Mouse (Mus musculus): ENCODE data around the gene Acy3. TPM values are rescaled to one million over a fixed set of nuclear protein-coding genes. Genes with fewer than 3 reads are reported as not detected.

The Acy3 gene
- total and polyA plus RNA-seq, 3 experiments = 0.25 to 0.83 TPM; not detected in 1

GRCm38 (mm10) chr19:4037788-4038232 lies 51.4 kb downstream of the Acy3 start, which contains the start of gene Gstp1:
Gstp1 (minus strand) TSS chr19:4037985.
- 0 out of 2 replicates have a peak within 1 kb of the TSS, but pooled peaks have one; percentile 22 for H3K27ac ChIP-seq (ENCODE audit: insufficient read depth, low read depth)
- in situ Hi-C loops (cut with MboI; ENCODE audit: low pct_ligation_motif_present, low pct_unique_long_range_greater_than_20kb, low sequenced_read_pairs) (no loop called here), dilution Hi-C loops (cut with MboI; ENCODE audit: extremely low pct_ligation_motif_present, extremely low pct_unique_long_range_greater_than_20kb, low sequenced_read_pairs) (no loop called here)
- peaks cover 4 to 15% of the 10 kb centered on the region in 2 experiments for H3K36me3 ChIP-seq (replicated peaks in 1 of 2; ENCODE audit: control insufficient read depth in 1 of 2, insufficient read depth in 1 of 2, low read length in 1 of 2)
- peak within 1 kb of the TSS; percentile 70 to 92 (median 76) for H3K4me3 ChIP-seq (replicated peaks in 1 of 3; ENCODE audit: low read depth in 2 of 3, low read length in 2 of 3, poor library complexity in 1 of 3)
- H3K27me3 ChIP-seq (replicated peaks) = no peaks in the 10 kb centered on the region
- H3K4me1 ChIP-seq (ENCODE audit: control insufficient read depth in 1 of 2, insufficient read depth in 2 of 2) = peaks cover 10 to 25% of the 10 kb centered on the region in 2 experiments
- TF ChIP-seq BHLHE40 (IDR thresholded peaks at IDR 0.05; ENCODE audit: low read depth, low read length) = peak; percentile 69
- peak; percentile 97 for TF ChIP-seq TBP (conservative IDR thresholded peaks at IDR 0.05; ENCODE audit: low read depth, low read length)
- peak in 1 of 2 experiments; percentile 3; a peak in 1 of 4 replicates for TF ChIP-seq CTCF (conservative IDR thresholded peaks at IDR 0.05 in 1 of 2, IDR thresholded peaks at IDR 0.05 in 1 of 2; ENCODE audit: low read depth in 2 of 2, low read length in 2 of 2)
- TF ChIP-seq CHD2 (IDR thresholded peaks at IDR 0.05; ENCODE audit: low read length) = no peak
- TF ChIP-seq NELFE (IDR thresholded peaks at IDR 0.05; ENCODE audit: low read depth, low read length) = peak; percentile 97
- TF ChIP-seq MEF2A (IDR thresholded peaks at IDR 0.05; ENCODE audit: borderline replicate concordance, low read depth, low read length) = peak; percentile 60; the same call in 1 of the 2 replicates
- no peak for TF ChIP-seq JUND (conservative IDR thresholded peaks at IDR 0.05; ENCODE audit: low read depth, low read length)
- TF ChIP-seq HCFC1 (IDR thresholded peaks at IDR 0.05; ENCODE audit: low read depth, low read length) = peak; percentile 67; the same call in 1 of the 2 replicates
- peak; percentile 92 for TF ChIP-seq ZMIZ1 (IDR thresholded peaks at IDR 0.05; ENCODE audit: low read depth, low read length)
- TF ChIP-seq NRF1 (IDR thresholded peaks at IDR 0.05; ENCODE audit: low read depth, low read length) = peak; percentile 76
- peak; percentile 66; the same call in 1 of the 2 replicates for TF ChIP-seq MYC (IDR thresholded peaks at IDR 0.05; ENCODE audit: low read depth, low read length)
- peak; percentile 81; the same call in 1 of the 2 replicates for TF ChIP-seq MXI1 (IDR thresholded peaks at IDR 0.05; ENCODE audit: low read depth, low read length)
- no peak for TF ChIP-seq JUN (IDR thresholded peaks at IDR 0.05; ENCODE audit: insufficient read depth, low read depth, low read length)
- TF ChIP-seq SIN3A (IDR thresholded peaks at IDR 0.05; ENCODE audit: low read length) = 0 out of 2 replicates have a peak, but pooled peaks have one; percentile 37
- peak; percentile 93 for TF ChIP-seq MAFK (IDR thresholded peaks at IDR 0.05; ENCODE audit: insufficient replicate concordance, low read length)
- TF ChIP-seq ZNF384 (IDR thresholded peaks at IDR 0.05; ENCODE audit: low read depth, low read length) = no peak
- 0 out of 2 replicates have a peak, but pooled peaks have one; percentile 29 for TF ChIP-seq MAZ (IDR thresholded peaks at IDR 0.05; ENCODE audit: low read depth, low read length)
- peak; percentile 92 for TF ChIP-seq TCF12 (IDR thresholded peaks at IDR 0.05; ENCODE audit: low read depth, low read length)
- peak; percentile 98 for TF ChIP-seq POLR2A (IDR thresholded peaks at IDR 0.05; ENCODE audit: low read depth, low read length)
- no peak for TF ChIP-seq UBTF (IDR thresholded peaks at IDR 0.05; ENCODE audit: low read depth, low read length)
- no peak for TF ChIP-seq ZC3H11A (IDR thresholded peaks at IDR 0.05; ENCODE audit: low read depth, low read length)
- TF ChIP-seq IRF4 (IDR thresholded peaks at IDR 0.05; ENCODE audit: low read depth, low read length) = peak; percentile 54
- peak; percentile 83 for TF ChIP-seq MAX (IDR thresholded peaks at IDR 0.05; ENCODE audit: low read length)
- TF ChIP-seq KAT2A (IDR thresholded peaks at IDR 0.05; ENCODE audit: insufficient replicate concordance, low read length) = peak; percentile 54; the same call in 1 of the 2 replicates
- TF ChIP-seq POLR2AphosphoS2 (IDR thresholded peaks at IDR 0.05; ENCODE audit: low read depth, low read length) = peak; percentile 77; the same call in 1 of the 2 replicates
- TF ChIP-seq ELF1 (IDR thresholded peaks at IDR 0.05; ENCODE audit: low read depth, low read length) = peak; percentile 76
- DNase-seq (ENCODE audit: extremely low read depth) = peak; percentile 89
- peak within 1 kb of the TSS; percentile 76 for H3K9ac ChIP-seq (ENCODE audit: insufficient read depth, low read depth)
- no peaks in the 10 kb centered on the region for H3K9me3 ChIP-seq (replicated peaks; ENCODE audit: low read length)
- peak within 1 kb of the TSS; percentile 94 for H3K4me2 ChIP-seq (ENCODE audit: insufficient read depth, low read depth, poor library complexity, severe bottlenecking)
- peaks cover 4% of the 10 kb centered on the region; the same call in 1 of the 2 replicates for H3K79me2 ChIP-seq (replicated peaks; ENCODE audit: control insufficient read depth, extremely low read depth, insufficient read depth, poor library complexity, severe bottlenecking)

Other genes with a start within 250 kb of the Acy3 start
Only the 20 nearest of the 32 such genes appear.
- 10.1 and 10.3 TPM in 2 replicates for gene Chka, start 134.8 kb upstream of the Acy3 start, total RNA-seq (2012; rRNA removed)
- gene Chka, start 134.8 kb upstream of the Acy3 start, total RNA-seq (2014; rRNA removed) = 7.6 and 8.0 TPM in 2 replicates
- gene Chka, start 134.8 kb upstream of the Acy3 start, polyA plus RNA-seq (2012; ENCODE audit: insufficient read length, low read depth) = 11.6 and 13.0 TPM in 2 replicates
- gene Tcirg1, start 79.4 kb upstream of the Acy3 start, total RNA-seq (2012; rRNA removed) = 46.6 and 53.2 TPM in 2 replicates
- 48.5 and 51.6 TPM in 2 replicates for gene Tcirg1, start 79.4 kb upstream of the Acy3 start, total RNA-seq (2014; rRNA removed)
- 62.8 and 67.2 TPM in 2 replicates for gene Tcirg1, start 79.4 kb upstream of the Acy3 start, polyA plus RNA-seq (2012; ENCODE audit: insufficient read length, low read depth)
- gene Ndufs8, start 73.8 kb upstream of the Acy3 start, total RNA-seq (2012; rRNA removed) = 216 TPM in 2 replicates
- gene Ndufs8, start 73.8 kb upstream of the Acy3 start, total RNA-seq (2014; rRNA removed) = 196 and 248 TPM in 2 replicates
- 182 and 195 TPM in 2 replicates for gene Ndufs8, start 73.8 kb upstream of the Acy3 start, polyA plus RNA-seq (2012; ENCODE audit: insufficient read length, low read depth)
- 5.7 and 8.1 TPM in 2 replicates for gene Aldh3b1, start 56.8 kb upstream of the Acy3 start, total RNA-seq (2012; rRNA removed)
- 3.7 and 5.9 TPM in 2 replicates for gene Aldh3b1, start 56.8 kb upstream of the Acy3 start, total RNA-seq (2014; rRNA removed)
- gene Aldh3b1, start 56.8 kb upstream of the Acy3 start, polyA plus RNA-seq (2012; ENCODE audit: insufficient read length, low read depth) = 7.4 and 8.1 TPM in 2 replicates
- gene Unc93b1, start 51.4 kb upstream of the Acy3 start, total RNA-seq (2012; rRNA removed) = 77.9 and 84.7 TPM in 2 replicates
- gene Unc93b1, start 51.4 kb upstream of the Acy3 start, total RNA-seq (2014; rRNA removed) = 72.7 and 82.3 TPM in 2 replicates
- gene Unc93b1, start 51.4 kb upstream of the Acy3 start, polyA plus RNA-seq (2012; ENCODE audit: insufficient read length, low read depth) = 105 and 117 TPM in 2 replicates
- gene Aldh3b3, start 27.9 kb upstream of the Acy3 start, total RNA-seq (2012; rRNA removed) = not detected in 2 replicates
- not detected in 2 replicates for gene Aldh3b3, start 27.9 kb upstream of the Acy3 start, total RNA-seq (2014; rRNA removed)
- gene Aldh3b3, start 27.9 kb upstream of the Acy3 start, polyA plus RNA-seq (2012; ENCODE audit: insufficient read length, low read depth) = not detected in 2 replicates
- not detected in 2 replicates for gene Aldh3b2, start 14.2 kb upstream of the Acy3 start, total RNA-seq (2012; rRNA removed)
- not detected in 2 replicates for gene Aldh3b2, start 14.2 kb upstream of the Acy3 start, total RNA-seq (2014; rRNA removed)
- gene Aldh3b2, start 14.2 kb upstream of the Acy3 start, polyA plus RNA-seq (2012; ENCODE audit: insufficient read length, low read depth) = not detected in 2 replicates
- gene Tbx10, start 6.2 kb downstream of the Acy3 start, total RNA-seq (2012; rRNA removed) = not detected in 2 replicates
- not detected in 2 replicates for gene Tbx10, start 6.2 kb downstream of the Acy3 start, total RNA-seq (2014; rRNA removed)
- not detected in 2 replicates for gene Tbx10, start 6.2 kb downstream of the Acy3 start, polyA plus RNA-seq (2012; ENCODE audit: insufficient read length, low read depth)
- 31.4 and 36.3 TPM in 2 replicates for gene Nudt8, start 14.0 kb downstream of the Acy3 start, total RNA-seq (2012; rRNA removed)
- gene Nudt8, start 14.0 kb downstream of the Acy3 start, total RNA-seq (2014; rRNA removed) = 31.7 and 40.2 TPM in 2 replicates
- 24.7 and 28.2 TPM in 2 replicates for gene Nudt8, start 14.0 kb downstream of the Acy3 start, polyA plus RNA-seq (2012; ENCODE audit: insufficient read length, low read depth)
- gene Gm49405, start 14.1 kb downstream of the Acy3 start, total RNA-seq (2012; rRNA removed) = 2.0 and 2.1 TPM in 2 replicates
- gene Gm49405, start 14.1 kb downstream of the Acy3 start, total RNA-seq (2014; rRNA removed) = 0.99 and 1.1 TPM in 2 replicates
- 2.7 and 3.3 TPM in 2 replicates for gene Gm49405, start 14.1 kb downstream of the Acy3 start, polyA plus RNA-seq (2012; ENCODE audit: insufficient read length, low read depth)
- 4.4 and 5.2 TPM in 2 replicates for gene Doc2g, start 16.7 kb downstream of the Acy3 start, total RNA-seq (2012; rRNA removed)
- 2.1 and 2.7 TPM in 2 replicates for gene Doc2g, start 16.7 kb downstream of the Acy3 start, total RNA-seq (2014; rRNA removed)
- 5.7 and 6.4 TPM in 2 replicates for gene Doc2g, start 16.7 kb downstream of the Acy3 start, polyA plus RNA-seq (2012; ENCODE audit: insufficient read length, low read depth)
- 183 TPM in 2 replicates for gene Ndufv1, start 26.2 kb downstream of the Acy3 start, total RNA-seq (2012; rRNA removed)
- gene Ndufv1, start 26.2 kb downstream of the Acy3 start, total RNA-seq (2014; rRNA removed) = 119 TPM in 2 replicates
- gene Ndufv1, start 26.2 kb downstream of the Acy3 start, polyA plus RNA-seq (2012; ENCODE audit: insufficient read length, low read depth) = 133 and 136 TPM in 2 replicates
- gene Gstp1, start 51.4 kb downstream of the Acy3 start, total RNA-seq (2012; rRNA removed) = 529 and 544 TPM in 2 replicates
- gene Gstp1, start 51.4 kb downstream of the Acy3 start, total RNA-seq (2014; rRNA removed) = 333 and 343 TPM in 2 replicates
- 468 and 696 TPM in 2 replicates for gene Gstp1, start 51.4 kb downstream of the Acy3 start, polyA plus RNA-seq (2012; ENCODE audit: insufficient read length, low read depth)
- gene Gstp2, start 59.5 kb downstream of the Acy3 start, total RNA-seq (2012; rRNA removed) = 6.0 and 21.1 TPM in 2 replicates
- not detected in 2 replicates for gene Gstp2, start 59.5 kb downstream of the Acy3 start, total RNA-seq (2014; rRNA removed)
- gene Gstp2, start 59.5 kb downstream of the Acy3 start, polyA plus RNA-seq (2012; ENCODE audit: insufficient read length, low read depth) = 1.4 and 2.4 TPM in 2 replicates
- 0.46 and 1.4 TPM in 2 replicates for gene Gstp3, start 73.0 kb downstream of the Acy3 start, total RNA-seq (2012; rRNA removed)
- gene Gstp3, start 73.0 kb downstream of the Acy3 start, total RNA-seq (2014; rRNA removed) = not detected in 2 replicates
- gene Gstp3, start 73.0 kb downstream of the Acy3 start, polyA plus RNA-seq (2012; ENCODE audit: insufficient read length, low read depth) = not detected in 2 replicates
- gene Cabp2, start 95.0 kb downstream of the Acy3 start, total RNA-seq (2012; rRNA removed) = not detected in 2 replicates
- gene Cabp2, start 95.0 kb downstream of the Acy3 start, total RNA-seq (2014; rRNA removed) = not detected in 2 replicates
- not detected in 2 replicates for gene Cabp2, start 95.0 kb downstream of the Acy3 start, polyA plus RNA-seq (2012; ENCODE audit: insufficient read length, low read depth)
- gene Cdk2ap2, start 110.6 kb downstream of the Acy3 start, total RNA-seq (2012; rRNA removed) = 69.5 and 90.3 TPM in 2 replicates
- 57.0 and 63.4 TPM in 2 replicates for gene Cdk2ap2, start 110.6 kb downstream of the Acy3 start, total RNA-seq (2014; rRNA removed)
- gene Cdk2ap2, start 110.6 kb downstream of the Acy3 start, polyA plus RNA-seq (2012; ENCODE audit: insufficient read length, low read depth) = 55.6 and 67.1 TPM in 2 replicates
- gene Pitpnm1, start 113.4 kb downstream of the Acy3 start, total RNA-seq (2012; rRNA removed) = 43.8 and 46.1 TPM in 2 replicates
- gene Pitpnm1, start 113.4 kb downstream of the Acy3 start, total RNA-seq (2014; rRNA removed) = 14.8 and 15.9 TPM in 2 replicates
- 33.3 and 34.7 TPM in 2 replicates for gene Pitpnm1, start 113.4 kb downstream of the Acy3 start, polyA plus RNA-seq (2012; ENCODE audit: insufficient read length, low read depth)
- 37.5 and 39.7 TPM in 2 replicates for gene Aip, start 139.3 kb downstream of the Acy3 start, total RNA-seq (2012; rRNA removed)
- 10.8 and 11.7 TPM in 2 replicates for gene Aip, start 139.3 kb downstream of the Acy3 start, total RNA-seq (2014; rRNA removed)
- 64.8 and 87.9 TPM in 2 replicates for gene Aip, start 139.3 kb downstream of the Acy3 start, polyA plus RNA-seq (2012; ENCODE audit: insufficient read length, low read depth)
- gene Gpr152, start 153.2 kb downstream of the Acy3 start, total RNA-seq (2012; rRNA removed) = 0.17 and 0.25 TPM in 2 replicates
- gene Gpr152, start 153.2 kb downstream of the Acy3 start, total RNA-seq (2014; rRNA removed) = 0.05 TPM in 1 of 2 replicates, not detected in the other
- gene Gpr152, start 153.2 kb downstream of the Acy3 start, polyA plus RNA-seq (2012; ENCODE audit: insufficient read length, low read depth) = 0.71 and 0.82 TPM in 2 replicates

All from CH12.LX (cell line).